Mouse (Mus musculus): Measurements from ENCODE around the gene Ptpn4. TPM values are rescaled to one million over a fixed set of nuclear protein-coding genes. Genes with fewer than 3 reads are reported as not detected.

Ptpn4 gene
- total and polyA plus RNA-seq, 3 experiments, result 6.2 to 527 (median 9.5) TPM

DNA sequence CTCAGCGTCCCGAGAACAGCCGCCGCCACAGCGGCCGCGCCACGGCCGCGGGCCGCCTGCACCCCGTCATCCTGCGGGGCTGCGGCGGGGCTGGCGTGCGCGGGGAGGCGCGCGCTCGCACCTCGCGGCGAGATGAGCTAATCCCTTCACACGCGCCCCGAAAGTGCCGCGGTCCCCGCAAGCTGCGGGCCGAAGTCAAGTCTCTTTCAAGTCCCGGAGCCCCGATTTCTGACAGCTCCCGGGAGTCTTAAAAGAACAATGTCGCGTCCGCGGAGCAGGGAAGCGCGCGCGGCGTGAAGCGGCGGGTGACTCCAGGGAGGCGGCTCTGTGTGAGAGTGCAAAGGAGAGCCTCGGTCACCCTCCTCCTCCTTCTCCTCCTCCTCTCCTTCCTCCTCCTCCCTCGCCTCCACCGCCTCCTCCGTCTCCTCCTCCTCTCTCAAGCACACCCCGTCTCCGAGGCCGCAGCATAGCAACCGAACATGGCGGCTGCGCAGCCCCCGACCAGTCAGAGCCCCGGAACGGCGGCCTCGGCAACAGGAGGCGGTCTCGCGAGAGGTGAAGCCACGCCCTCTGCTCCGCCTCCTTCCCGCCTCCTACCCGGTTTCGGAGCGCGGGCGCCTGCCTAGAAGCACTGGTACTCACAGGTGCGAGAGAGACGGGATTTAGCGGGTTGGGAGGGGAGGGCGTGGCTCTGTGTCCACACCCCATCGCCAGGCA is at the start of gene Ptpn4 (continued):
- TF ChIP-seq ELF1 (IDR thresholded peaks at IDR 0.05; ENCODE audit: low read depth, low read length), result no peak; the same call in 1 of the 2 replicates
- 0 out of 2 replicates have a peak, but pooled peaks have one; percentile 66 for TF ChIP-seq POLR2AphosphoS5 (IDR thresholded peaks at IDR 0.05; ENCODE audit: borderline replicate concordance, low read depth, low read length)

DNA sequence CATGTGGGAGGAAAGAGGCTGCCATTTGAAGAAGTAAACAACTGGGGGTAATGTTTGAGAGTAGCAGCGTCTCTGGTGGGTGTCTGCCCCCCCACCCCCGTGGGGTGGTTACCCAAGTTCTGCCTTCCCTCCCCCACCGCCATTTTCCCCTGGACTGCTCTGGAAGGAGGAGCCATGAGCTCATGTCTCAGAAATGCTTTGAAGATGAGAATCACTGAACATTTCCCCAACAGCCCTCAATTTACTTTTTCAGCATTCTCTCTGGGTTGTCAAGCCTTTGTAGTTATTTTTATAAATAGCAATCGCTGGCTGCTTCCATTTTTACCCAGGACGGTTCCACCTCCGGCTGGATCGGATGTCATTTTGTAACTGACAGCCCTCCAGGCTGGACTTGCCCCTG is 48.9 kb upstream of the Ptpn4 start:
- Histone ChIP-seq H3K4me3 (ENCODE audit: control insufficient read depth in 1 of 2, insufficient read depth in 1 of 2, low read depth in 2 of 2, low read length in 2 of 2) (no peak overlapping the region), H3K27ac (ENCODE audit: control insufficient read depth, low read depth, low read length) (no peak overlapping the region), H3K9ac (ENCODE audit: control insufficient read depth, low read depth, low read length, poor library complexity, severe bottlenecking) (no peak overlapping the region), H3K79me2 (ENCODE audit: control insufficient read depth, insufficient read depth, low read length, poor library complexity) (no peaks in the 10 kb centered on the region), H3K27me3 (ENCODE audit: control insufficient read depth in 1 of 2, insufficient read depth in 2 of 2, low read length in 2 of 2) (0 out of 4 replicates have a peak, but pooled peaks cover 0 to 1% of the 10 kb centered on the region in 2 experiments), H3K36me3 (ENCODE audit: control insufficient read depth in 1 of 2, insufficient read depth in 2 of 2, low read length in 2 of 2) (no peaks in the 10 kb centered on the region), H3K9me3 (replicated peaks; ENCODE audit: insufficient read depth, low read length) (no peaks in the 10 kb centered on the region), H3K4me1 (ENCODE audit: control insufficient read depth in 1 of 2, insufficient read depth in 2 of 2, low read length in 2 of 2) (peaks cover 0 to 3% of the 10 kb centered on the region in 2 experiments; a peak in 3 of 4 replicates)
- TF ChIP-seq MXI1 (IDR thresholded peaks at IDR 0.05; ENCODE audit: low read depth, low read length), result no peak
- TF ChIP-seq RAD21 (IDR thresholded peaks at IDR 0.05; ENCODE audit: low read depth, low read length), result no peak
- TF ChIP-seq POLR2A (IDR thresholded peaks at IDR 0.05; ENCODE audit: control insufficient read depth in 1 of 2, insufficient read depth in 1 of 2, low read depth in 1 of 2, low read length in 2 of 2, poor library complexity in 1 of 2), result no peak
- no peak for TF ChIP-seq KAT2A (conservative IDR thresholded peaks at IDR 0.05; ENCODE audit: low read depth, low read length)
- TF ChIP-seq SIN3A (IDR thresholded peaks at IDR 0.05; ENCODE audit: low read length), result no peak
- no peak for DNase-seq (ENCODE audit: low read depth, low spot score)

DNA sequence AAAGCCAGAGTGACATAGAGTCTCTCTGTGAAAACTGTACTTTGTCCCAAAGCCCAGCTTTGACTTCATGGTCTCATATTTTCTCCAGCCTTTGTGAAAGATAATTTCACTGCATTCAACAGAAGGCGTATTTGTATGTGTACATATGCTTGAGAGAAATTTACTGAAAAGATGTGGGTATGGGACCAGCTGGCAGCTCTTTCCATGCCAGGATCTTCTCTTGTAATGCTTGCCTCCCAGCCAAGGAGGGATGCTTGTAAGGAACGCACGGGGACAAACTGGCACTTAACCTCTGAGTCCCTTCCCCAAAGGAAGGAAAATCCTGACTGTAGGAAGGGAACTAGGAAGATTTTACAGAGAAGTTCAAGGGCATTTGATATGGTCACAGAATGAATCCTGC is 46.9 kb upstream of the Ptpn4 start:
- H3K9ac ChIP-seq (ENCODE audit: control insufficient read depth, low read depth, low read length, poor library complexity, severe bottlenecking), result no peak overlapping the region
- no peaks in the 10 kb centered on the region for H3K36me3 ChIP-seq (ENCODE audit: control insufficient read depth in 1 of 2, insufficient read depth in 2 of 2, low read length in 2 of 2)
- H3K9me3 ChIP-seq (replicated peaks; ENCODE audit: insufficient read depth, low read length), result no peaks in the 10 kb centered on the region
- H3K27me3 ChIP-seq (ENCODE audit: control insufficient read depth in 1 of 2, insufficient read depth in 2 of 2, low read length in 2 of 2), result 0 out of 4 replicates have a peak, but pooled peaks cover 0 to 1% of the 10 kb centered on the region in 2 experiments
- peaks cover 0 to 3% of the 10 kb centered on the region in 2 experiments; a peak in 1 of 4 replicates for H3K4me1 ChIP-seq (ENCODE audit: control insufficient read depth in 1 of 2, insufficient read depth in 2 of 2, low read length in 2 of 2)
- no peak for DNase-seq (ENCODE audit: low read depth, low spot score)
- H3K27ac ChIP-seq (ENCODE audit: control insufficient read depth, low read depth, low read length), result no peak overlapping the region
- no peaks in the 10 kb centered on the region for H3K79me2 ChIP-seq (ENCODE audit: control insufficient read depth, insufficient read depth, low read length, poor library complexity)
- no peak overlapping the region for H3K4me3 ChIP-seq (ENCODE audit: control insufficient read depth in 1 of 2, insufficient read depth in 1 of 2, low read depth in 2 of 2, low read length in 2 of 2)
- TF ChIP-seq EP300 (IDR thresholded peaks at IDR 0.05; ENCODE audit: low read depth in 1 of 2, low read length in 2 of 2) (no peak), HCFC1 (IDR thresholded peaks at IDR 0.05; ENCODE audit: low read depth, low read length) (no peak), ZMIZ1 (IDR thresholded peaks at IDR 0.05; ENCODE audit: low read depth, low read length) (no peak), GABPA (IDR thresholded peaks at IDR 0.05; ENCODE audit: low read depth, low read length) (no peak), ZNF384 (IDR thresholded peaks at IDR 0.05; ENCODE audit: low read depth, low read length) (no peak), GATA1 (IDR thresholded peaks at IDR 0.05; ENCODE audit: low read depth, low read length) (no peak)

Data from MEL (cell line).